Mouse (Mus musculus): ENCODE results near the gene Fcrl5.

The Fcrl5 gene

GRCm38 (mm10) chr3:87533667-87534378 lies 98.2 kb downstream of the Fcrl5 start:
- DNase-seq: no peak

- DNase-seq: peak; percentile 27 to 39
These were observed 102.5 kb downstream of the Fcrl5 start for GRCm38 (mm10) chr3:87538034-87538433.

- DNase-seq: peak in 1 of 2 experiments; percentile 20
These were observed 104.6 kb downstream of the Fcrl5 start for GRCm38 (mm10) chr3:87540028-87540675.

- DNase-seq: peak; percentile 27 to 30
These were observed 105.1 kb downstream of the Fcrl5 start for GRCm38 (mm10) chr3:87540714-87541113.

- no peak for DNase-seq
These were observed 107.1 kb downstream of the Fcrl5 start for GRCm38 (mm10) chr3:87542481-87543215.

- no peak for DNase-seq
These were observed 110.0 kb downstream of the Fcrl5 start for GRCm38 (mm10) chr3:87545554-87545953.

- DNase-seq: no peak
These were observed 110.7 kb downstream of the Fcrl5 start for GRCm38 (mm10) chr3:87546291-87546721.

GRCm38 (mm10) chr3:87549908-87550307 lies 114.3 kb downstream of the Fcrl5 start:
- DNase-seq: no peak

All from cerebellum, adult 18-20 months (tissue).